Mouse (Mus musculus) frontal cortex, postnatal 25 days (tissue): ENCODE measurements around the gene Setmar.

Experiments used
- DNase-seq, 2 experiments: peaks; one replicate each; pipeline ENCODE4 v3.0.0; 2022; ENCODE audit warnings: low spot score in 2 of 2

Setmar gene

GRCm38 (mm10) chr6:108114971-108115370 is 50.1 kb downstream of the Setmar start:
- DNase-seq, result no peak

GRCm38 (mm10) chr6:108117881-108118280 is 53.0 kb downstream of the Setmar start:
- DNase-seq, result no peak

GRCm38 (mm10) chr6:108125474-108125873 is 60.6 kb downstream of the Setmar start:
- no peak for DNase-seq

- no peak for DNase-seq
Observed at GRCm38 (mm10) chr6:108126631-108127030, 61.8 kb downstream of the Setmar start.
